Mouse (Mus musculus) hindbrain, embryonic 10.5 days (tissue): ENCODE measurements around the gene Enox1. TPM values are rescaled to one million over a fixed set of nuclear protein-coding genes. Genes with fewer than 3 reads are reported as not detected.

Experiments used
- DNase-seq: peaks from one replicate; pipeline ENCODE4 v3.0.0-alpha.2; 2017; ENCODE audit warnings: low spot score
- H3K27ac ChIP-seq: fragments of 300-500 bp; sonication (generic); 2 replicates; pipeline ENCODE4 v1.5.1; 2016; ENCODE audit warnings: mild to moderate bottlenecking, moderate library complexity
- H3K27me3 ChIP-seq: fragments of 300-500 bp; sonication (generic); 2 replicates; pipeline ENCODE4 v1.6.1; 2016; ENCODE audit warnings: mild to moderate bottlenecking; ENCODE audit not compliant: poor library complexity, insufficient read depth, severe bottlenecking
- H3K36me3 ChIP-seq: fragments of 300-500 bp; sonication (generic); 2 replicates; pipeline ENCODE4 v1.6.1; 2016; ENCODE audit warnings: mild to moderate bottlenecking, moderate library complexity
- H3K4me1 ChIP-seq: fragments of 300-500 bp; sonication (generic); replicated peaks from 2 replicates; pipeline ENCODE4 v1.6.1; 2016; ENCODE audit warnings: mild to moderate bottlenecking
- H3K4me3 ChIP-seq: fragments of 300-500 bp; sonication (generic); 2 replicates; pipeline ENCODE4 v1.5.1; 2016; ENCODE audit warnings: mild to moderate bottlenecking, moderate library complexity
- H3K9me3 ChIP-seq: fragments of 300-500 bp; sonication (generic); 2 replicates; pipeline ENCODE4 v1.6.1; 2016; ENCODE audit warnings: mild to moderate bottlenecking, moderate library complexity
- WGBS: fragments of 180-500 bp; shearing (Covaris S2); methylation state at CpG from one replicate; pipeline ENCODE4 v1.1.7; 2016; 5-methylcytosine and 5-hydroxymethylcytosine counted together
- polyA plus RNA-seq: library from polyadenylated mRNA; unstranded; fragments of >200 nt; fragmentation: Nextera tagmentation; extraction: Ambion mirVana; gene quantifications from 2 replicates; pipeline ENCODE4 v1.2.1, GENCODE M21; 2016

Gene Enox1
- polyA plus RNA-seq, 1 experiment from 2014 or later, result 17.6 TPM

DNA sequence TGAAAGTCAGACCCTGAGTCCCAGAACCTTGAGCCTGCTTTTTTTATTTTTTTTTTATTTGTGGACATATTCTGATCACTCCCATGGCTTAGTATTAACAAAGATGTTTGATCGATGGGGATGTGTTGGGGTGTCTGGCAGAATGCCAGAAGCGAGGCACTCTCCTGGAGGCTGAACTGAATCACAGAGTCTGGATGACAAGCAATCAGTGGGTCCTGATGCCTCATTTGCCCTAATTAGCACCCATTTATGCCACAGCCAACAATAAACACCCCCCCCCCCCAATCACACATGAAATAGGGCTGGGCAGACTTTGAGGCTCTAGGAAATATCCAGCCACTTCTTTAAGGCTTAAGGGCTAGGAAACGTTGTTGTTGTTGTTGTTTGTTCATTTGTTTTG, 128.9 kb downstream of the Enox1 start:
- DNase-seq, result no peak
- WGBS, result 82% methylated on average over 3 of the region's 3 CpGs
- H3K27me3 ChIP-seq, result no peaks in the 10 kb centered on the region

DNA sequence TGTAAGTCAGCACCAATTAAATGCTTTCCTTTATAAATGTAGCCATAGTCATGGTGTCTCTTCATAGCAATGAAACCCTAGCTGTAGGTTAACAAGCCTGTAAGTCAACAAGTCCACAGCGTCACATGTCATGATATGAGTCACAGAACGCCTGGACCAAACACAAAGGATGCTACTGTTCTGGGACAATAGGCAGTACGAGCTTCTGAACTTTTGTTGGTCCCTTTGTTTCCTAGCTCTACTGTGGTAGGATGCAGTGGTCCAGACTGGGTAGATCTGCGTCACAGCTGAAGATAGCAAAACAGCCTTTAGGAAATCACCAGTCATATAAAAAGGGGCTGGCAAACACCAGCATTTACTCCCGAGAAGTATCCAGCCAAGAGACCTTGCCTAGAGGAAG, 135.2 kb downstream of the Enox1 start:
- Histone ChIP-seq H3K4me1 (no peaks in the 10 kb centered on the region), H3K27ac (no peak overlapping the region), H3K27me3 (no peaks in the 10 kb centered on the region), H3K4me3 (no peak overlapping the region), H3K36me3 (no peaks in the 10 kb centered on the region), H3K9me3 (no peaks in the 10 kb centered on the region)
- WGBS, result 90% methylated on average over 5 of the region's 5 CpGs
- DNase-seq, result no peak

More for the DNA sequence above, 128.9 kb downstream of the Enox1 start:
- Histone ChIP-seq H3K27ac (no peak overlapping the region), H3K36me3 (no peaks in the 10 kb centered on the region), H3K4me1 (0 out of 2 replicates have a peak, but pooled peaks cover 3% of the 10 kb centered on the region), H3K9me3 (no peaks in the 10 kb centered on the region), H3K4me3 (no peak overlapping the region)

DNA sequence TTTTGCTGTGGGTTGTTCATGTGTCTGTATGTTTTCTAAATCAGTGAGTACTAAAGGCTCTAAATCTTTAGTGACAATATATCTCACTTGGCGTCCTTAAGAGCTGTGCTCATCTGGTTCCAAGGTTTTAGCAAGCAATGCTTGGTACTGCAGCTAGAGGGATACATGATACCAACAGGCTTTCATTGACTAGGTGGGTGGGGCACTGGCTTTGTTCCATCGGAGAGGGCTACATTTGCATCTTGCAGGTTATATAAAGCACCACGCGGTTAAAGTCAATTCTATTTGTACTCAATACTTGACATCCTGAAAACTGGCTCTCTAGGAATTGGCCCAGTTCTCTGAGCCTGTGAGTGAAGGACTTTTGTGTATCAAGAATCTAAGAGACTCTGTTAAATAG, 140.5 kb downstream of the Enox1 start:
- 56% methylated on average over 4 of the region's 4 CpGs for WGBS
- no peaks in the 10 kb centered on the region for H3K27me3 ChIP-seq
- no peaks in the 10 kb centered on the region for H3K4me1 ChIP-seq
- no peak for DNase-seq
- H3K9me3 ChIP-seq, result no peaks in the 10 kb centered on the region
- H3K36me3 ChIP-seq, result no peaks in the 10 kb centered on the region
- H3K4me3 ChIP-seq, result no peak overlapping the region
- H3K27ac ChIP-seq, result no peak overlapping the region

GRCm38 (mm10) chr14:77298327-77298726, 141.8 kb downstream of the Enox1 start:
- no peak overlapping the region for H3K4me3 ChIP-seq
- H3K4me1 ChIP-seq, result no peaks in the 10 kb centered on the region
- H3K36me3 ChIP-seq, result no peaks in the 10 kb centered on the region
- 91% methylated on average over 3 of the region's 3 CpGs for WGBS
- no peak overlapping the region for H3K27ac ChIP-seq
- no peaks in the 10 kb centered on the region for H3K9me3 ChIP-seq
- H3K27me3 ChIP-seq, result no peaks in the 10 kb centered on the region
- no peak for DNase-seq

GRCm38 (mm10) chr14:77309571-77309970, 153.0 kb downstream of the Enox1 start:
- Histone ChIP-seq H3K27me3 (no peaks in the 10 kb centered on the region), H3K27ac (no peak overlapping the region), H3K9me3 (no peaks in the 10 kb centered on the region), H3K4me3 (no peak overlapping the region), H3K36me3 (no peaks in the 10 kb centered on the region), H3K4me1 (peaks cover 8% of the 10 kb centered on the region)
- WGBS, result 78% methylated on average over 3 of the region's 3 CpGs
- no peak for DNase-seq

GRCm38 (mm10) chr14:77311456-77311855, 154.9 kb downstream of the Enox1 start:
- Histone ChIP-seq H3K4me3 (no peak overlapping the region), H3K27ac (no peak overlapping the region), H3K27me3 (no peaks in the 10 kb centered on the region), H3K36me3 (no peaks in the 10 kb centered on the region), H3K9me3 (no peaks in the 10 kb centered on the region), H3K4me1 (peaks cover 8% of the 10 kb centered on the region)
- no peak for DNase-seq
- WGBS, result 81% methylated on average over 6 of the region's 6 CpGs

- Histone ChIP-seq H3K36me3 (no peaks in the 10 kb centered on the region), H3K4me1 (no peaks in the 10 kb centered on the region), H3K27me3 (no peaks in the 10 kb centered on the region), H3K27ac (no peak overlapping the region), H3K9me3 (no peaks in the 10 kb centered on the region), H3K4me3 (no peak overlapping the region)
- WGBS, result 92% methylated on average over 7 of the region's 7 CpGs
- DNase-seq, result no peak
These were observed 162.8 kb downstream of the Enox1 start for GRCm38 (mm10) chr14:77319396-77319795.

DNA sequence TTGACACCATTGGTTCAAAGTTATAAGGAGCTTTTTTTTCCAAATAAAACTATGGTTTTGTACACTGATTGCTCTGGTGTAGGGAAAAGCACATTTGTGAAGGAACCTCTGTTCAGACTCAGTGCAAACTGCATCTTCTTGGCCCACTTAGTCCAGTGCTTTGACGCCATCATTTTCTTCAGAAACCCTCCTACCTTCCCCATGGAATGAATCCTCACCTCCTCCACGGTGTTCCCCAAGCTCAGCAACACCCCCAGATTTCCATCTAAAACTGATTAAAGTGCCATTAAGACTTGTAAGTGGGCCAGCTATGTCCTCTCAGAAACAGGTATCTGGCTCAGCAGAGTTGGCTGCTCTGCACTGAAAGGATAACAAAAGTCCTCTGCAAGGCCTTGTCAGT, 167.8 kb downstream of the Enox1 start:
- H3K9me3 ChIP-seq, result no peaks in the 10 kb centered on the region
- WGBS, result 91% methylated on average over 2 of the region's 2 CpGs
- no peaks in the 10 kb centered on the region for H3K36me3 ChIP-seq
- DNase-seq, result no peak
- no peak overlapping the region for H3K27ac ChIP-seq
- H3K4me1 ChIP-seq, result no peaks in the 10 kb centered on the region
- no peaks in the 10 kb centered on the region for H3K27me3 ChIP-seq
- H3K4me3 ChIP-seq, result no peak overlapping the region

GRCm38 (mm10) chr14:77327693-77328092, 171.1 kb downstream of the Enox1 start:
- no peaks in the 10 kb centered on the region for H3K27me3 ChIP-seq
- peaks cover 7% of the 10 kb centered on the region; the same call in 1 of the 2 replicates for H3K9me3 ChIP-seq
- DNase-seq, result no peak
- WGBS, result 81% methylated on average over 3 of the region's 3 CpGs
- no peaks in the 10 kb centered on the region for H3K4me1 ChIP-seq
- H3K4me3 ChIP-seq, result no peak overlapping the region
- no peaks in the 10 kb centered on the region for H3K36me3 ChIP-seq
- H3K27ac ChIP-seq, result no peak overlapping the region

- peaks cover 7% of the 10 kb centered on the region; the same call in 1 of the 2 replicates for H3K9me3 ChIP-seq
- H3K27me3 ChIP-seq, result no peaks in the 10 kb centered on the region
- no peaks in the 10 kb centered on the region for H3K36me3 ChIP-seq
- no peak overlapping the region for H3K27ac ChIP-seq
- no peak overlapping the region for H3K4me3 ChIP-seq
- DNase-seq, result no peak
- H3K4me1 ChIP-seq, result no peaks in the 10 kb centered on the region
These were observed 173.2 kb downstream of the Enox1 start for GRCm38 (mm10) chr14:77329791-77330190.

GRCm38 (mm10) chr14:77343662-77344340, 187.2 kb downstream of the Enox1 start:
- H3K9me3 ChIP-seq, result no peaks in the 10 kb centered on the region
- H3K27me3 ChIP-seq, result no peaks in the 10 kb centered on the region
- no peaks in the 10 kb centered on the region for H3K36me3 ChIP-seq
- H3K4me3 ChIP-seq, result no peak overlapping the region
- DNase-seq, result no peak
- no peak overlapping the region for H3K27ac ChIP-seq
- 0 out of 2 replicates have a peak, but pooled peaks cover 2% of the 10 kb centered on the region for H3K4me1 ChIP-seq
- 68% methylated on average over 11 of the region's 11 CpGs for WGBS

DNA sequence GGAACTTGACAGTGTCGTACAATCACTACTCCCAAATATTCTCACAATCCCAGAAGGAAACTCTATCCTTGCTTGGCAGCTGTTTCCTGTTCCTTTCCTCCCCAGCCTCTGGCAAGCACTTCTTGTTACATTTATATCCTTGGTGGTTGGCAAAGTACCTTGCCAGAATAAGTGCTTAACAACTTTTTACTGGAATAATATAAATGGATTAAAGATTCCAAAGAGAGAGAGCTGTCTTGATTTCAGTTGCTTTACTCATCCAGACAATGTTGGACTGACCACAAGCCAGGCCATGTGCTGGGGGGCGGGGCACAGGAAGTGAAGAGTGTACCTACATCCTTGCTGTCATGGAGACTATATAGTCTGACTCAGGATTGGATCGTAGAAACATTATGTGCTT, 189.7 kb downstream of the Enox1 start:
- no peaks in the 10 kb centered on the region for H3K36me3 ChIP-seq
- H3K4me3 ChIP-seq, result no peak overlapping the region
- H3K9me3 ChIP-seq, result no peaks in the 10 kb centered on the region
- H3K4me1 ChIP-seq, result 0 out of 2 replicates have a peak, but pooled peaks cover 7% of the 10 kb centered on the region
- WGBS, result 88% methylated on average over 3 of the region's 3 CpGs
- no peak for DNase-seq
- H3K27me3 ChIP-seq, result no peaks in the 10 kb centered on the region
- no peak overlapping the region for H3K27ac ChIP-seq

- DNase-seq, result no peak
- WGBS, result 86% methylated on average over 2 of the region's 2 CpGs
- Histone ChIP-seq H3K9me3 (no peaks in the 10 kb centered on the region), H3K4me1 (0 out of 2 replicates have a peak, but pooled peaks cover 5% of the 10 kb centered on the region), H3K36me3 (no peaks in the 10 kb centered on the region), H3K27ac (no peak overlapping the region), H3K27me3 (no peaks in the 10 kb centered on the region), H3K4me3 (no peak overlapping the region)
These were observed 195.3 kb downstream of the Enox1 start for GRCm38 (mm10) chr14:77351803-77352352.
